Mouse (Mus musculus) inflammation-experienced regulatory T-cells, adult 6 months (primary cell): ENCODE data around the gene Zbtb18. TPM values are rescaled to one million over a fixed set of nuclear protein-coding genes. Genes with fewer than 3 reads are reported as not detected.

ENCODE experiments used
- ATAC-seq: one replicate; pipeline ENCODE4 v1.8.0; 2017
- polyA plus RNA-seq, 3 experiments: library from polyadenylated mRNA; unstranded; fragments of 100-300 nt; shearing (Covaris generic); gene quantifications; one replicate each; pipeline ENCODE4 v1.2.1; 2017

Zbtb18 gene
- polyA plus RNA-seq, 3 experiments from 2014 or later: 0.63 to 3.9 (median 2.1) TPM

DNA sequence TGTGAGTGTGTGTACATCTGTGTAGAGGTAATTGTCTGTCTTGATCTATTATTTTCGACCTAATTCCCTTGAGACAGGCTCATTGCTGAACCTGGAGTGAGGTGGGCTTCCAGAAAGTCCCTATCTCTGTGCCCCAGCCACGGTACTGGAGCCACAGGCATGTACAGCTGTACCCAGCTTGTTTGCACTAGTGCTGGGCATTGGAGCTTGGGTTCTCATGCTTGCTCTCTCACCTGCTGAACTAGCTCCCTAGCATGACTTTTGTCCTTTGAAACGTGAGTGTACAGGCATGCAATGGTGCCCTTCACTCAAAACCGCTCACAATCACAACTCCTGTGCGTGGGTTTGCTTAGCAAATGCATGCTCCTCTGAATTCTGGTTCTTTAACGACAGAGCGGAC lies 42.1 kb downstream of the Zbtb18 start:
- ATAC-seq: no peak

DNA sequence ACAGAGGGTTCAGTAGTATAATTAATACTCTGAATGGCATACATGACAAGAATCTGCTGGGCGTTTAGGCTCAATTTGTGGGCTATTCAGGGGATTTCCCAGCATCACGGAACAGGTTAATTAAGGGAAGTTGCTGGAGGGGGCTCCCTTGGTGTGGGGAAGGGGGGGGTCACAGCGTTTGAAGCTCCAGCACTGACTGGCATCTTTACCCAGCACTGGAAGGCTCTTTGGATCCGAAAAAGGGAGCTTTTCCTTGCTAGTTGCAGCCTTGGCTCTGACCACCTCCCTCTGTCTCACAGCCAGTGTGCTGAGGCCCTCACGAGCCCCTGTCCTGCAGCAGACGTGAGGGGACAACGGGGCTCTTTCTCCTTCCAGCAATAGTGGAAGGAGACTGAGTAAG lies 42.5 kb downstream of the Zbtb18 start:
- ATAC-seq: no peak

DNA sequence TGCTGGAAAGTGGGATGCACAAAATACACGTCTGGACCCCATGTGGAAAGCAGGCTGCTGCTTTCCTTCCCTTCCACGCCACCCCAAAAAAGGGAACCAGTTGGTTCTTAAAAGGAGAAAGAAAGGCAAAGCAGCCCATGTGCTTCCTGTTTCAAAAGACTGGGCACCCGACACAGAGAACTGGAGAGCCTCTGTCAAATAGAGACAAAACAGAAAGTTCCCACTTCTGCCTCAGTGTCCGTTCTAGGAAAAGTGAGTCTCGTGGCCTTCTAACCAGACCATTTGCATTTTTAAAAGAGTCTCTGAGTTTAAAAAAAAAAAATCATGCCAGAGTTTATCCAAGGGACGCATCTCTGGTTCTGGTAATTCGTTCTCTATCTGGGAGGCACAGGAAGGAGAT lies 47.7 kb downstream of the Zbtb18 start:
- no peak for ATAC-seq

DNA sequence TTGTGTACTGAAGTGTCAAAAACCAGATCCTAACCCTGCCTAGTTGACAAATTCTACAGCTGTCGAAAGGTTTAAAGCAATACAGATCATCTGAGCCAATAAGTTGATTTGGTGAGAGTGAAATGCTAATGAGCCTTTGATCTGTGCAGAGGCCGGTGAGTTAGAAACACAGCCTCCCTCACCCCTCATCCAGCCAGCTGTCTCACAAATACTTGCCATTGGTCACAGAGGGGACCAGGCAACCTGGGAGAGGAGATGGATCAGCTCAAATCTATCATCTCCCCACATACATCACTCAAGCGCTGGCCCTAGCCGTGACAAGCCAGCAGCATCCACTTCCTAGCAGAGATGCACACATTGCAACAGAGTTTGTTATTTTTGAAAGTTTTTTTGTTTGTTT lies 48.7 kb downstream of the Zbtb18 start:
- ATAC-seq: no peak

DNA sequence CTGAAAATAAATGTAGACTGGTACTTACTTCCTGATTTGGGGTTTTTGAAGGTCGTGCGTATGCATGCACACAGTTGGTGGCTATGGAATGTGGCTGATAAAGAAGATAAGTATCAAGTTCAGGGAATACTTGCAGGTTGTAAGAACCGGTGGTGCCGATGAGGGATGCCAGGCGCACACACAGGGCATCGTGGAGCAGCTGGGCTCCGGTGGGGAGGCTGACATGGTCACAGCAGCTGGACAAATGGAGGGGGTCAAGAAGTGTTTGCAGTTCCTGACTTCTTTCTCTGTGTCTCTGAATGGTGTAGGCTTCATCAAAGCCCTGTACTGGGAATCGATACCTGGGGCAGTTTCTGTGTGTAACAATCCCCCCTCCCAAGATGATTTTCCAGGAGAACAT lies 49.1 kb downstream of the Zbtb18 start:
- no peak for ATAC-seq

DNA sequence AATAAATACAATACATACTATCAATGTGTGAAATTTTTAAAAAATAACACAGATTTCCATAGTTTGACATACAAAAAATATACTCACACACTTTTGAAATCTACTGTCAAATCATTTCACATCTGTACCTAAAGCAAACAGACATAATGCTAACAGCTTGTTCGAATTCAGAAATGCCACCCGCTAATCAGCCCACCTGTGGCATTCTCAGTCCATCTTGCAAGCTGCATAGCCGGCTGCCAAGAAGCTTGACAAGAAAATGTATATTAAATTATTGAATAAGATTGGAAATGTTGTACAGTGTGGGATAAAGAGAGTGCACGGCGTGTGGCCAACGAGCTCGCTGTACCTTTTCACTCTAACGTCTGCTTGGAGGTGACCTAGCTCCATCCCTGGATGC lies 52.2 kb downstream of the Zbtb18 start:
- no peak for ATAC-seq

DNA sequence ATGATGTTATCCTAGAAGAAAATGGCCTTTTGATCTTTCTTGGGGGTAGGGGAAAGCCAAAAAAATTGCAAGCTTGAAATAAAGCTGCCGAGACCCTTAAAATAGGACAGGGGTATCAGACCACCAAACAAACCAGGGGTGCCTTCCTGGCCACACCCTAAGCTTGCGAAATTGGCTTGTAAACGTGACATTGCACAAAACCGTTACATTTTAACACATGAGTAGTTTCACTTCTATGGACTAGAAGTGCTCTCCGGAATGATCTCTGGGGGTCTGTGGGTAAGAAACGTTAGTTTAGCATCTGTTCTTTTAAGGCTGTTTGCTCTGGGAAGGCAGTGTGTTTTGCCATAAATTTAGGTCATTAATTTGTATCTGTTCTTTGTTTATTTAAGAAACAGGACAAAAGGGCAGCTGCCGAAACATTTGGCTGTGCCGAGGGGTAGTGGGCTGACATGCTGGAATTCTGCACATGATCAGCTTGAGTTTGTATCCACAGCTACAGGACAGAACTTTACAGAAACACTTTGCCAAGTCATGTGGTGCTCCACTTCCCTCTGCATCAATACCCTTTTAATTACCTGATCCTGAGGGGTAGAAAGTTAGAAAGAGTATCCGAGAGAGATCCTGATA lies 52.9 kb downstream of the Zbtb18 start:
- ATAC-seq: no peak

Other genes starting within 250 kb of the Zbtb18 start
- gene Akt3, start 184.1 kb upstream of the Zbtb18 start, polyA plus RNA-seq: 1 to 10 TPM; 5.1 to 8.3 (median 5.8) TPM